Mouse (Mus musculus) ovary, adult 18-20 months (tissue): ENCODE measurements around the gene Ano1.

ENCODE experiments used
- DNase-seq: peaks from one replicate; pipeline ENCODE4 v3.0.0; 2022; ENCODE audit warnings: low spot score, mixed read lengths

The Ano1 gene

DNA sequence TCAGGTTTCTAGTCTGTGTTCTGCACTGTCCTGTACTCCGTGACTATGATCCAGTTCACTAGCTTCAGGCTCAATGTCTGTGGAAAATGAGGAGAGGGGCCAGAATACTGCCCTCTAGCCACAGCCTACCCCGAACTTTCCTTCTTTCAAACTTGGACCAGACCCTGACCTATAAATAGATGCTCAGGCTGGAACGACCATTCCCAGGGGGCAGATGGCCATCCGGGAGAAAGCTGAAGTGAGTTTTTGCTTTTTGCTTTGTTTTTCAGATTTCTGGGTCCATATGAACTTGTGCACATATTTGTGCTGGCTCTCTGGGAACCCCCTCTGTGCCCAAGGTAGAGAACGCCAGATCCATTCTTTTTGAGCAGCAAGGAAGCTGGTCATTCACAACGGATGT is 116.9 kb downstream of the Ano1 start:
- DNase-seq = no peak

DNA sequence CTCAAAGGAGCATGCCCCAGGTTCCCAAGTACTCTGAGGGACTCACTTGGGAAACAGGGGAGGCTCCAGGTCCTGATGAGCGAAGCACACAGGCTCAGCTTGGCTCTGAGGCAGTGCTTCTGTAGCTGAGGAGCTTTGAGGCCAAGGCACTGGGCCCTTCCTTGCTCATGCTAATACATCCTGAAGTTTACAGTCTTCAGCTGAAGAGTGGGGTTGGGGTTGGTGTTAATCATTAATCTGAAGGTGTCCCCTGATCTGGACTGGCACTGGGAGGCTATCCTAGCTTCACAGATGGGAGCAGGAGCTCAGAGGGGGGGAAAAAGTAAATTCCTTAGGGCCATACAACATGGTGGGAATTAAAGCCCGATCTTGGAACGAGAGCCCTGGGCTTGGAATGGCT is 117.3 kb downstream of the Ano1 start:
- DNase-seq = no peak

DNA sequence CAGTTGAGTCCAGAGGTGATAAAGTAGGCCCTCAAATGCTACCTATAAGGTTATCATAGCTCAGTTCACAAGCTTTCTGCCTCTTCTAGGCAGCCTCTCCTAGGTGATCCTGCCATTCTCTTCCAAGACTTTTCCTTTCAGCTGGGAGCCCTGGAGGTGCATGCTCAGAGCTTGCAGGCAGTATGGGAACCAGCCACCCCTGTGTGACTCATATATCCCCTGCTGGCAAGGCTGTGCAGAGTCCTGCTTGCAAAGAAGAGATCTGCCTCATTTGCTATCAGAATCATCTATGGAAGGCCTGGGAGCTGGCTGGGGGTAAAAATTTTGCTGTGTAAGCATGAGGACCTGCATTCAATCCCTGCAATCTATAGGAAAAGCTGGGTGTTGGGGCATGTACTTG is 119.5 kb downstream of the Ano1 start:
- no peak for DNase-seq

DNA sequence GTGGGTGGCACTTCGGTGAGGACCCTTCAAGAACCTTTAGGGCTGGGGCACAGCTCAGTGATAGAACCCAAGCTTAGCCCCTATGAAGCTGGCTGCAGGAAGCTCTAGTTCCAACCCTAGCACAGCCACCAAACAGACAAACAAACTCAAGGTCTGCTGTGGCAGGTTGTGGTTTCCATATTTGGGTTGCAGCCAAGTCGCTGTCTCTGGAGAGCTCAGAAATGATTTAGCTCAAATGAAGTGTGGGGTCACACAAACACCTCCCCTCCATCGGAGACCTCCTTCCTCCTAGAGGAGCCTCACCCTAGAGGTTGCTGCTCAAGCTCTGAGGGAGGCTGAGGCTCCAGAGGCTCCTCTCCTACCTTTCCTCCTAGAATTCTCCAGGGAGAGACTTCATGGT is 121.2 kb downstream of the Ano1 start:
- DNase-seq = no peak

DNA sequence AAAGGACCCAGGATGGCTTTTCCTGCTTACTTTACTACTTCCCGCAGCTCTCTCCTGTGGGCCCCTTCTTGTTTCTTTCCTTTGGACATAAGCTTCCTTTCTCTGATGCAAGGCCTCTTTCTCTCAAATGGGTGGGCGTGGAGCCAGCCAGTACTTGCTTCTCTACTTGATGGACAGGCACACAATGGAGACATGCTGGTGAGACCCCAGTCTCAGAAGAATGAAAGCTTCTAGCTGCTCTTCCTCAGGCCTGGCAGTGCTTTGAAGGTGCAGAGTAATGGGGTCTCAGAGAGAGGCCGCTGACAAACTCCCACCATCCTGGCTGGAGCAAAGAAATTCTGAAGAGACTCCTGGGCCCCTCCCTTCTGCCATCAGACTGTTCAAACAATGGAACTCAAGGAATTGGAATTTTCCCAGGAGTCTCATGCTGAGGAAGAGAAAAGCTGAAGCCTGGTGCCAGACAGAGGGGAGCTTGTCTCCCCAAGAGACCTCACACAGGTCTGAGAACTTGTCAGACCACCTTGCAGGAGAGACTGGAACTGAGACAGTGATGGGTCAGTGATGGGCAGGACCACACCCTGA is 123.3 kb downstream of the Ano1 start:
- no peak for DNase-seq

DNA sequence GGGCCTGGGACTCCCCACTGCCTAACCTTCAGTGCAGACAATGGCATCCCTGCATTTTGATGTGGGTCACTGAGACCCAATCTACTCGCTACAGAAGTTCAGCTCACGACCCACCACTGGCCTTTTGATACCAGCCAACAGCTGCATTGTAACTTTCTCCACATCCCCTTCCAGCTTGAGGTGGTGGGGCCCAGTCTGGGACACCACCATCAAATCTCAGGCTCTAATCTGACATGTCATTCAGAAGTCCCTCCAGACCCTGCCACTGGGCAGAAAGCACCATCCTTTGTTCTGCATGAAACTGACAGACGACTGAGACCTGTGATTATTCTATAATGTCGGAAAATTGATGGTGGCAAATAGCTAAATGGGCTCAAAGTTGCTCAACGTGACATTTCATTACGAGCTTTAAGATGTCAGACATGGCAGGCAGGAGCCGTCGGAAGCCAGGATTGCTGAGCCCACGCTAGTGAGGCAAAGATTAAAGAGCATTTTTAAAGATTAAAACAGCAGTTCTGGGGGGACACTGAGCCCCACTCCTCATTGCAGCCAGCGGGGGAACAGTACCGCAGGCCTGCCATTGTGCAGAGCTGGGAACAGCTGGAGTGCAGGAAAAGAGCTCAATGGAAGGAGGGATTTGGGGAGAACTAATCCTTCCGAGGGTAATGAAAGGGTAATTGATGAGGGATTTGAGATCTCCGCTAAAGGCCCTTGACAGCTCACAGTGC is 124.0 kb downstream of the Ano1 start:
- DNase-seq = no peak

DNA sequence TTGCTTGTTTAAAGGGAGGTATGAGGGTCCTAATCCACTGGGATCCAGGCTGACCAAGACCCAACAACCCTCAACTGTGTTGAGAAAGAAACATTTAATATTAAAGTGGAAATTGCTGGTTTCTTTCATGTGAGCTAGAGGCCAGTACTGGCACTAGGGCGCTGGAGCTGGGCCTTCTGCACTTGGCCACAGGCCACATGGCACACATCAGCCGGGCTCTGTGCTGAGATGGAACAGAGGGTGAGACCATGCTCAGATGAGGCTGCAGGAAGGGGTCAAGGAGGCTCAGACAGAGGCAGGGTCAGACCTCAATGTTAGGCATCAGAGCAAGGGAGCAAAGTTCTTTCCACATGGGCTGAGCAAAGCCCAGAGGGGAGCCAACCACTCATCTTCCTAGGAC is 125.7 kb downstream of the Ano1 start:
- DNase-seq = no peak

DNA sequence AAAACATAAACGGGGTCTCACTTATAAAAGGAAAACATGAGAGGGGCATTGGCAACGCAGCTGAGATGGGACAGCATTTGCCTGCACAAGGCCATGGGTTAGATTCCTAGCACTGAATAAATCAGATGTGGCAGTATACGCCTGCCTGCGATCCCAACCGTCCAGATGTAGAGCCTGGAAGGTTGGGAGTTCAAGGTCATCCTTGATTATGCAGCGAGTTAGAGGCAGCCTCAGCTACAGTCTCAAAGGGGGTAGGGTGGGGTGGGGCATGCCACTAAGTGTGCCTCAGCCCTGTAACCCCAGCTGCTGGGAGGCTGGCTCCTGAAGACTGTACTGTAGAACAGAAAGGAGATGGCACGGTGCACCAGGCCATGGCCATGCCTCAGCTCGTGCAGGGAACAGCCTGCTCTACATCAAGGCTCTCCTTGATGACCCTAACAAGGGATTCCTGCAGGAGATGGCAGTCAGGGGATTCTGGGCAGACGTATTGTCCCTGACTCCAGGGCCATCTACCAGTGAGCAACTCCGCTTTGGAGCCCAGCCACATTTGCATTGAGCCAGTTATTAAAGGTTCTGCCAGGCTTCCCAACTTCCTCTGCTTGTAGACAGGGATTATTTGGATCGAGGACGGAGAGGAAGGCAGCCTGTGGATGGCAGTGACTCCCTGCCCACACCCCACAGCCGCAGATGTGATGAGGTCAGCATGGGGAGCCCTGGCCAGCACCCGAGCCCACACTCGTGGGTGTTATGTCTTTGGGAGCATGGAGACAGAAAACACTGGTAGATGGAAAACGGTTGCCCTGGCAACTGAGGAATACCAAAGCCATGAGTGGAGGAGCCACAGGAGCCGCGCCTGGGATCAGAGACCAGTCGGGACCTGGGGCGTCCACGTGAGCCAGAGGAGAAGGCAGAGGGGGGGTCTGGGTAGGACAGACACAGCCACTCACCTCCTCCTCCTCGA is 130.8 kb downstream of the Ano1 start:
- DNase-seq = peak; percentile 77

DNA sequence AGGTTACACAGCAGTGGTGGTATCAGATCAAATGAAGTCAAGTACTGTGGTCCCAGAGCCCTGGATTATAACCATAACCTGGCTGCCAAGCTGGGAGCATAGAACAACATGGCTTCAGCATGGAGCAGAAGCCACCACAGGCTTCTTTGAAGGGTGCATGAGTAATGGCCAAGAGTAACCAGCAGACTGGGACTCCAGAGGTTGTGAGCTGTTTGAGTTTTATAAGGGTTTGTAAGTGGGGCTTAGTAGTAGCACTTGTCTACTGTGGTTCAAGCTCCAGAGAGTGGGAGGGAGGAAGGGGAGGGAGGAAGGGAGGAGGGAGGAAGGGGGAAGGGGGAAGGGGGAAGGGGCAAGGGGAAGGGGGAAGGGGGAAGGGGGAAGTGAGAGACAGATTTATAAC is 131.5 kb downstream of the Ano1 start:
- no peak for DNase-seq

DNA sequence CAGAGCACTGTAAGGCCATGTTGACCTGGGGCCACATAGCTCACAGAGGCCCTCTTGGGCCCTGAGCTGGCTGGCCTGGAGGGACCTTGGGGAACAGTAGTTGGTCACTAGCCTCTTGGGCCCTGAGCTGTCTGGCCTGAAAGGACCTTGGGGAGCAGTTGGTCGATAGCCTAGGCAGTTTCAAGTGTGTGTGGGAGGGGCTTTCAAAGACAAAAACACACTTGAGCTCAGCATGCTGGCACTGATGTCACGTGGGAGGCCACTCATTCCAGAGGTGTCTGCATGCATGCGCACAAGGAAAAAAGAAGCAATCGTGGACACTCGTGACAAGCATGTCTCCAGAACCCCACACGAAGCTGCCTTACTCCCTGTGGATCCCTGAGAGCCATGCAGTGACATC is 136.4 kb downstream of the Ano1 start:
- peak; percentile 47 for DNase-seq

DNA sequence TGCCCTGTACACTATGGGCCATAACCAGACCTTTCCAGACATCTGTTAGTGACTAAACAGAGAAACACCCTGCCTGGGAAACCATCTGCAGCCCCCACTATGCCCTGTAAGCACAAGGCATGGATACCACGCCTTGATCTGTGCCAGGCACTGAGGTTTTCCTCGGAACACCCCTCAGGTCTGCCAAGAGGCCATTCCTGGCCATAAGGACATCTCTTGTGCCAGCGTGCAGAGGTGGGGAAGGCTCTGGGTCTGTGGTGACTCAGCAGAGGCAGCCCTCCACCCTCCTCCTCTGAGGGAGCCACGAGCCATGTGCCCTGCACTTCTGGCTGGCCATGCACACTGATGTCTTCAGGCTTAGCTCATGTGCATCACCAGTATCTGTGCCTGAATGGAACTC is 138.9 kb downstream of the Ano1 start:
- no peak for DNase-seq

DNA sequence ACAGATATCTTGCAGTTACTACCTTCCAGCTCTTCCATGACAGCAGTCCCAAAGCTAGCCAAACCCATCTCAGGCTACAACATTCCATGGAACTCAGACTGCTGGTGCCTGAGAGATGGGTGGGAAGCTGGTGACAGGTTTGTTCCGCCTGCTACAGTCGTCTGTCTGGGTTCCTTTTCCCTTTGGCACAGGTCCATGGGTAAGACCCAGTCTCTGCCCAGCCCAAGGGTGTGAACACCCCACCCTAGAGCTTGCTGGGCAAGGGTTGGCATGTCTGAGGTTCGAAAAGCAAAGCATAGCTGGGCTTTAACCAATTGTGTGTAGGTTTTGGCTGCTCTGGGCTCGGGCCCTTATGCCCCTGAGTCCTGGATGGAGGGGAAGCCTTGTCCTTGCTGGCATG is 139.4 kb downstream of the Ano1 start:
- DNase-seq = no peak

DNA sequence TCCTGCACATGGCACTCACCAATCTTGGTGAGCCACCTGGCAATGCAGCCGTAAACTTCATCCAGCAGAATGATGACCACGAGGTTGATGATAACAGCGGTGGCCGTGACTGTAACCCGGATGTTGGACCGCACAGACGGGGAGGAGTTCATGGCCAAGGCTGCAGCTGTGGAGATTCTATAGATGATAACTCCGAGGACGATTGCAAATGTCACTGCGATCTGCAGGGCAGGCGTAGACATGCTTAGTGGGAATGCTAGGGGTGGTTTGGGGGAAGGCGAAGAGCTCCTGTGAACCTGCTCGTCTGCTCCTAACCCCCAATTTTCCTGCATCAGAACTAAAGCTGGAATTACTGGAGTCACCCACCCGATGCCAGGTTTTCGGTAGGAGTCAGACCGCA is 140.2 kb downstream of the Ano1 start:
- DNase-seq = peak; percentile 25

DNA sequence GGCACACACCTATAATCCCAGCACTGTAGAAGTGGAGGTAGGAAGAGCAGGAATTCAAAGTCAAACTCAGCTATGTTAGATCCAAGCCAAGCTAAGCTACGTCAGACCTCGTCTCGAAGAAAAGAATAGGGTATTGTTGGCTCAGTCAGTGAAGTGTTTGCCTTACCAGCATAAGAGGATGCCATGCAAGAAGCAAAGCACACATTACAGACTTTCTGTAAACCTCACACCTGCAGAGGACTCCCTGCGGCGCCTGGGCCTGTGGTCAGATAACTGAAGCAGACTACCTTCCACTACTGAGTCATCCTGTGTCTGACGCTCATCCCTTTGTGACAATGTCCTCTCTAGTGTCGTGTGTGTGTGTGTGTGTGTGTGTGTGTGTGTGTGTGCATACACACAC is 142.2 kb downstream of the Ano1 start:
- DNase-seq = no peak

DNA sequence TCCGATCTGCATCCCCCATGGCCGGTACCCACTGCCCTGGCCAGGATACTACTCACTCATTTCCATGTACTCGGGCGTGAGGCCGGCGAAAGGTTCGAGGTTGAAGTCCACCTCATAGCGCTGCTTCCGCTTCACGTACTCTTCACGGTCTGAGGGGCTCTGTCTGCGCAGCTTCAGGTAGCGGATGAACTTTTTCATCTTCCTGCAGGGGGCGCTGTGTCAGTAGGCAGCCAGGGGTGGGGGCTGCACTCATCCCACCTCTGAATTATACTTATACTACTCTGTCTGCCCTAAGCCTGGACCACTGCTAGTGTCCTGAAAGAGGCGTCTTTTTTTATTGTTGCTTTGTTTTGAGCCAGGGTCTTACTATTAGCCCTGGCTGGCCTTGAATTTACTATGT is 143.9 kb downstream of the Ano1 start:
- no peak for DNase-seq

DNA sequence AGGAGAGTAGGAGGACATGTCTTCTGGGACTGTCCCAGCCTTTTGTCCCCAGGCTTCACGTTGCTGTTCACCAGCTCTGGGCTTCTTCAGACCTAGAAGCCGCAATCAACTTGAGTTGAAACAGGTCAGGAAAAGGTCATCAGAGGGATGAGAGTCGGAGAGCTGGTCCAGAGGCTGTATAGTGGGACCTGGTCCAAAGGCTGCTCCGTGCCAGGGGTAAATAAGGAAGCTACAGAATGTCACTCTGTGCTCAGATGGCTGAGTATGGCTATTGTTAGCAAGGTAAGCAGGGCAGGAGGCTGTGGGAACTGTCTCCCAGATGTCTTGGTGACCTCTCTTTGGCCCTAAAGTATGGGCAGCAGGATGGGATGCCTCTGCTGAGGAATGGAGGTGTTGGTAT is 147.0 kb downstream of the Ano1 start:
- DNase-seq = no peak

DNA sequence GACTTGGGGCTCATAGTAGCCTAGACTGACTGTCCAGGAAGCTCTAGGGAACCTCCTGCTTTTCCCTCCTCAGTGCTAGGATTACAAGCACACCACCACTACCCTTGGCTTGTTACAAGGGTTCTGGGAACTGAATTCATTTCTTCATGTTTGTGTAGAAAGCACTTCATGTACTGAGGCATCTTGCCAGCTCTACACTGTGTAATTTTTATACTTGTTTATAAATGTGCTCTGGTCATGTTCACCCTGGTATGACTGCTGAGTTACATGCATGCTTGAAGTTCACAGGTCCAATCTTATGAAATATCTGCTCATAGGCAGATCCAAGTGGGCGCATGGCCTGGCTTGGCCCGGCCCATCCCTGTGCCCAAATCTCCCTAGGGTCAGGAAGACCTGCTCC is 147.5 kb downstream of the Ano1 start:
- no peak for DNase-seq

DNA sequence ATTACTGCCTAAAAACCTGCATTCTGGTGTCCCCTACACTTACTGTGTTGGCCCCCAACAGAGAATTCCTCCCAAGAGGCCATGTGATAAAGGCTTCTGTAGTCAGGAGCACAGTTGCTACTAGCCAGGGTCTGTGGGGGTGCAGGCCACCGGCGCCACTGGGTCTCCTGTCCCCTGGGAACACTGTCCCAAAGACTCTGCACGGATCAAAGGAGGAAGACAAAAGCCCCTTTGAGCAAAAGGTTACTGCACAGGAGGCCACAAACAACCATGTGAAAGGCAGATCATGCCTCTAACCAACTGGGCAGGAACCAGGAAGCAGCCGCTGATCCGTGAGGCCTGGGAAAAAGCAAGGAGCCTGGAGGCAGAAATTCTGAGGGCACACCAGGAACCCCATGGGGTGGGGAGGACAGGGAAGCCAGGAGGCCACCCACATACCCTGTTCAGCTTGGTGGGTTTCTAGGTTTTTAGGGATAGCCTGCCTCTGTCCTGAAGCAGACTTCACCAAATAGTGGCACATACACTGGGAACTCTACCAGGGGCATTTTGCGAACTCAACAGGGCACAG is 151.4 kb downstream of the Ano1 start:
- DNase-seq = no peak

DNA sequence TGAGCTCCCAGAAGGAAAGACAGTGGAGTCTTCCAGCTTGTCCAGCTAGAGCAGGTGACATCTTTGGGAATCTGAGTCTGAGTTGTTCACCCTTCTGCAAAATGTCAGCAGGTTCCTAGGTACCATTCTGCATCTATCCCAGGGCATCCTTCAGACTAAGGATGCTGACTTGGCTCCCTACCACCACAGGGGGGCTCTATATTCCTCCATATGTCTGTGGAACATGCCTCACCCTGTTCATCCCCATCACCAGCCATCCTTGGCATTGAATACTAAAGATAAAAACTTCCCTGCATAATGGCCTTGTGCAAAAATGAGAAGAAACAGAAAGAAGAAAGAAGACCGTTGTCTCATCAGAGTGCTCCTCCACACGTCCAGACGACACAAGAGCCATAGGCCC is 162.3 kb downstream of the Ano1 start:
- no peak for DNase-seq

DNA sequence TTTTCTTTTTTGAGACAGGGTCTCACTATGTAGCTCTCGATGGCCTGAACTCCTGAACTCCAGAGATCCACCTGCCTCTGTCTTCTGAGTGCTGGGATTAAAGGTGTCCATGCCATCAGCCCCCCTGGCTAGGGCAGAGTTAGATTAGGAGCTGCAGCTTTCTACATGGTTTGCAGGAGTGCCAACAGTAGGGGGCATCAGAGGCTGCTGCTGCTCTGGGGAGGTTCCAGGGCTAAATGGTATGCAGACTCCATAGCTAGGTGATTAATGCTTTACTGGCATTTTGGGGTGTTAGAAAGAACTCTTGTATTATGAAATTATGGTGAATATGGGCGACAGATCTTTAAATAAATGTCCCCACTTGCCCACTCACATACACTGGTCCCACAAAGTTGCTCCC is 164.5 kb downstream of the Ano1 start:
- DNase-seq = no peak

DNA sequence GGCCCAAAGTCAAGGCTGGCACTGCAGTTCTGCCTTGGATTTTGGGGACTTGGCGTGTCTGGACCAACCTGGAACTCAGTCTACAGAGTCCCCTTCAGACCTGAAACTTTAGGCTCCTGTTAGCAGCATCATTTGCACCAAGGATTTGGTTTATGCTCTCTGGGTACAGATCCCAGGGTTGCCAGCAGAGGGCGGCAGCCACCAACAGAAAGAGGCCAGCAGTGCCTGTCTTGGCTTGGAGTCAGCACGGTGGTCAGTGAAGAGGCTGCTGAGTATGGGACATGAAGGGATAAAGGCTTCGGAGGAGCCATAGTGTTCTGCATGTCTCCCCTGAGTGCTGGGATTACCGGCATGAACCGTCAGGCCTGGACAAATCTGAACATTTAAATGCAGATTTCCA is 166.1 kb downstream of the Ano1 start:
- peak; percentile 48 for DNase-seq

DNA sequence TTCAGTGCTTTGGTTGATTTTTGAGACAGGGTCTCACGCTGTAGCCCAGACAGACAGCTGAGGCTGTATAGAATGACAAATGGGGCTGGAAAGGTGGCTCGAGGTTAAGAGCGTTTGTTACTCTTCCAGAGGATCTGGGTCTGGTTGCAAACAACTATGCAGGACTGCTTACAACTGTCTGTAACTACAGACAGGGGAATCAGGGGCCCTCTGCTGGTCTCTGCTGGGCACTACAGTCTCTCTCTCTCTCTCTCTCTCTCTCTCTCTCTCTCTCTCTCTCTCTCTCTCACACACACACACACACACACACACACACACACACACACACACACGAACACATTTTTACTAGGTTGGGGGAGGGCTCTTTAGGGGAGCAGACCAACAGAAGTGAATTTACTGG is 168.2 kb downstream of the Ano1 start:
- DNase-seq = no peak
